Mouse (Mus musculus): ENCODE results near the gene Cpa1.

GRCm38 (mm10) chr6:30671696-30672095 is 32.7 kb downstream of the Cpa1 start:
- TF ChIP-seq POLR2A (IDR thresholded peaks at IDR 0.05; ENCODE audit: control insufficient read depth in 1 of 2, insufficient read depth in 1 of 2, low read depth in 1 of 2, low read length in 2 of 2, poor library complexity in 1 of 2) (no peak), CTCF (IDR thresholded peaks at IDR 0.05 in 2 of 3, conservative IDR thresholded peaks at IDR 0.05 in 1 of 3; ENCODE audit: control insufficient read depth in 1 of 3, insufficient read depth in 1 of 3, low read depth in 2 of 3, low read length in 3 of 3, poor library complexity in 1 of 3, severe bottlenecking in 1 of 3) (no peak), MAX (IDR thresholded peaks at IDR 0.05; ENCODE audit: low read length) (no peak), GABPA (IDR thresholded peaks at IDR 0.05; ENCODE audit: low read depth, low read length) (no peak), USF2 (IDR thresholded peaks at IDR 0.05; ENCODE audit: borderline replicate concordance in 1 of 2, insufficient read depth in 1 of 2, low read depth in 1 of 2, low read length in 2 of 2) (no peak), ZKSCAN1 (IDR thresholded peaks at IDR 0.05; ENCODE audit: low read depth, low read length) (no peak), TAL1 (IDR thresholded peaks at IDR 0.05; ENCODE audit: low read length) (no peak), ELF1 (IDR thresholded peaks at IDR 0.05; ENCODE audit: low read depth, low read length) (no peak), MEF2A (IDR thresholded peaks at IDR 0.05; ENCODE audit: extremely low read depth, insufficient replicate concordance, low read depth, low read length, poor library complexity, severe bottlenecking) (no peak), CHD2 (IDR thresholded peaks at IDR 0.05; ENCODE audit: low read length) (no peak)
